In genomic region chr12:40458977-40459376, GRCm38 (mm10) we compare ENCODE assay signal across 11 mouse cellular contexts. TPM values are rescaled to one million over a fixed set of nuclear protein-coding genes. Genes with fewer than 3 reads are reported as not detected.
DNase-seq lines count a peak whose midpoint lies in the region; ATAC-seq and TF ChIP-seq lines count a peak whose summit lies in the region.
"Had no signal": no experiment of that assay in that cellular context is flagged by ENCODE, and none has a peak within 500 bp of the region (broad histone marks: within the 10 kb centered on the region; RNA-seq: fewer than 3 reads in every experiment).

No protein-coding gene starts in this region.

- H3K27ac ChIP-seq in ES-E14 (ENCODE audit: insufficient read depth, low read depth, low read length, poor library complexity, severe bottlenecking) = no peak overlapping the region
- no peak overlapping the region for H3K27ac ChIP-seq in intestine, embryonic 15.5 days
- H3K27ac ChIP-seq in lung, embryonic 15.5 days = no peak overlapping the region
- no peak overlapping the region for H3K27ac ChIP-seq in forebrain, embryonic 12.5 days
- no peak overlapping the region for H3K27ac ChIP-seq in forebrain, embryonic 14.5 days (ENCODE audit: low read depth, low read length)
- H3K27ac ChIP-seq: hindbrain, embryonic 12.5 days; neural tube, embryonic 12.5 days had no signal

- H3K4me2 ChIP-seq in intestine, embryonic 15.5 days (replicated peaks) = no peak overlapping the region
- no peak overlapping the region for H3K4me2 ChIP-seq in lung, embryonic 15.5 days
- H3K4me2 ChIP-seq in forebrain, embryonic 12.5 days = no peak overlapping the region
- no peak overlapping the region for H3K4me2 ChIP-seq in forebrain, embryonic 14.5 days (ENCODE audit: low read length)
- H3K4me2 ChIP-seq: hindbrain, embryonic 12.5 days; neural tube, embryonic 12.5 days had no signal

- H3K4me1 ChIP-seq in ES-E14 (ENCODE audit: control insufficient read depth in 2 of 2, insufficient read depth in 2 of 2, low read length in 2 of 2, poor library complexity in 1 of 2) = peaks cover 6 to 7% of the 10 kb centered on the region in 2 experiments; a peak in 3 of 4 replicates
- H3K4me1 ChIP-seq in intestine, embryonic 15.5 days (replicated peaks) = 0 out of 2 replicates have a peak, but pooled peaks cover 3% of the 10 kb centered on the region
- H3K4me1 ChIP-seq in lung, embryonic 15.5 days = peaks cover 21% of the 10 kb centered on the region; the same call in 1 of the 2 replicates
- H3K4me1 ChIP-seq in forebrain, embryonic 12.5 days = peaks cover 9% of the 10 kb centered on the region
- H3K4me1 ChIP-seq in forebrain, embryonic 14.5 days (ENCODE audit: control insufficient read depth, insufficient read depth, low read length) = peaks cover 5% of the 10 kb centered on the region; the same call in 1 of the 2 replicates

- H3K4me3 ChIP-seq in ES-E14 (ENCODE audit: insufficient read depth in 1 of 2, low read depth in 1 of 2, low read length in 2 of 2, poor library complexity in 1 of 2, severe bottlenecking in 1 of 2) = no peak overlapping the region
- no peak overlapping the region for H3K4me3 ChIP-seq in intestine, embryonic 15.5 days (replicated peaks)
- no peak overlapping the region for H3K4me3 ChIP-seq in lung, embryonic 15.5 days
- H3K4me3 ChIP-seq in forebrain, embryonic 12.5 days (replicated peaks) = no peak overlapping the region
- no peak overlapping the region for H3K4me3 ChIP-seq in forebrain, embryonic 14.5 days (ENCODE audit: low read depth, low read length)
- H3K4me3 ChIP-seq: hindbrain, embryonic 12.5 days; neural tube, embryonic 12.5 days had no signal

- no peaks in the 10 kb centered on the region for H3K36me3 ChIP-seq in ES-E14 (ENCODE audit: control insufficient read depth, insufficient read depth, low read length, poor library complexity, severe bottlenecking)
- H3K36me3 ChIP-seq in intestine, embryonic 15.5 days = no peaks in the 10 kb centered on the region
- no peaks in the 10 kb centered on the region for H3K36me3 ChIP-seq in lung, embryonic 15.5 days
- H3K36me3 ChIP-seq in forebrain, embryonic 12.5 days (replicated peaks) = no peaks in the 10 kb centered on the region
- no peaks in the 10 kb centered on the region for H3K36me3 ChIP-seq in forebrain, embryonic 14.5 days (ENCODE audit: control insufficient read depth, insufficient read depth, low read length)
- H3K36me3 ChIP-seq: hindbrain, embryonic 12.5 days; neural tube, embryonic 12.5 days had no signal

- H3K9ac ChIP-seq in ES-E14 (ENCODE audit: insufficient read depth, low read depth, low read length, poor library complexity, severe bottlenecking) = no peak overlapping the region
- no peak overlapping the region for H3K9ac ChIP-seq in intestine, embryonic 15.5 days
- no peak overlapping the region for H3K9ac ChIP-seq in lung, embryonic 15.5 days
- H3K9ac ChIP-seq in forebrain, embryonic 12.5 days = no peak overlapping the region
- no peak overlapping the region for H3K9ac ChIP-seq in forebrain, embryonic 14.5 days (ENCODE audit: low read length)
- H3K9ac ChIP-seq: hindbrain, embryonic 12.5 days; neural tube, embryonic 12.5 days had no signal

- in situ Hi-C loops in ES-E14 (cut with MboI; ENCODE audit: low sequenced_read_pairs in 2 of 2, unreplicated experiment in 2 of 2) = no loop called here

- ATAC-seq in intestine, embryonic 15.5 days = peak; percentile 61
- ATAC-seq in lung, embryonic 15.5 days (ENCODE audit: borderline replicate concordance, extremely low read depth, low FRiP score, low TSS enrichment) = peak; percentile 57
- no peak for ATAC-seq in forebrain, embryonic 12.5 days (ENCODE audit: low FRiP score)
- no peak for ATAC-seq in forebrain, embryonic 14.5 days

- no peak for DNase-seq in ES-E14 (ENCODE audit: low read depth, low spot score)
- DNase-seq in adrenal gland, postnatal 14 days = peak; percentile 51
- no peak for DNase-seq in layer of hippocampus, postnatal 36 days
- DNase-seq in forebrain, embryonic 14.5 days (ENCODE audit: low spot score) = no peak
- DNase-seq: left cerebral cortex, postnatal 4 days; thymus, postnatal 4 days had no signal

- H3K27me3 ChIP-seq in intestine, embryonic 15.5 days (replicated peaks) = no peaks in the 10 kb centered on the region
- no peaks in the 10 kb centered on the region for H3K27me3 ChIP-seq in lung, embryonic 15.5 days
- no peaks in the 10 kb centered on the region for H3K27me3 ChIP-seq in forebrain, embryonic 12.5 days
- no peaks in the 10 kb centered on the region for H3K27me3 ChIP-seq in forebrain, embryonic 14.5 days (replicated peaks; ENCODE audit: control insufficient read depth, insufficient read depth, low read length)
- H3K27me3 ChIP-seq: hindbrain, embryonic 12.5 days; neural tube, embryonic 12.5 days had no signal

- WGBS in intestine, embryonic 15.5 days = 56% methylated on average over 3 of the region's 3 CpGs
- WGBS in lung, embryonic 15.5 days = 48% methylated on average over 3 of the region's 3 CpGs
- 65% methylated on average over 3 of the region's 3 CpGs for WGBS in forebrain, embryonic 12.5 days
- WGBS in forebrain, embryonic 14.5 days = 72% methylated on average over 3 of the region's 3 CpGs

- H3K9me3 ChIP-seq in ES-E14 (ENCODE audit: control insufficient read depth, insufficient read depth, low read depth, low read length) = no peaks in the 10 kb centered on the region
- H3K9me3 ChIP-seq in intestine, embryonic 15.5 days = no peaks in the 10 kb centered on the region
- H3K9me3 ChIP-seq in lung, embryonic 15.5 days = no peaks in the 10 kb centered on the region
- no peaks in the 10 kb centered on the region for H3K9me3 ChIP-seq in forebrain, embryonic 12.5 days
- no peaks in the 10 kb centered on the region for H3K9me3 ChIP-seq in forebrain, embryonic 14.5 days (replicated peaks; ENCODE audit: control insufficient read depth, low read length)
- H3K9me3 ChIP-seq: hindbrain, embryonic 12.5 days; neural tube, embryonic 12.5 days had no signal

TF ChIP-seq in ES-E14, 5 proteins besides CTCF, POLR2A, EP300 and RAD21:
- no peak for TF ChIP-seq CHD2 (IDR thresholded peaks at IDR 0.05; ENCODE audit: low read depth, low read length)
- TF ChIP-seq ZNF384 (IDR thresholded peaks at IDR 0.05; ENCODE audit: low read depth, low read length) = 0 out of 2 replicates have a peak, but pooled peaks have one; percentile 13
TF ChIP-seq in ES-E14: peak in this region for 1.

RNA-seq across cellular contexts. Expression of gene Dock4, which starts 13.2 kb away (rescaled TPM):
- 7.9 and 9.4 TPM in 2 replicates for total RNA-seq in ES-E14 (2012; rRNA removed)
- total RNA-seq in adrenal gland, postnatal 14 days (2021) = 19.7 and 19.9 TPM in 2 replicates
- 5.7 and 7.1 TPM in 2 replicates for polyA plus RNA-seq in intestine, embryonic 15.5 days (2015; fragmentation: Nextera tagmentation; extraction: Ambion mirVana)
- 23.2 and 28.0 TPM in 2 replicates for polyA plus RNA-seq in lung, embryonic 15.5 days (2015; fragmentation: Nextera tagmentation; extraction: Ambion mirVana)
- 25.9 and 32.7 TPM in 2 replicates for polyA plus RNA-seq in forebrain, embryonic 12.5 days (2016; fragmentation: Nextera tagmentation; extraction: Ambion mirVana)
- 100 to 1,000 TPM; 237 to 255 TPM for total RNA-seq in layer of hippocampus, postnatal 36 days (2021)
- polyA plus RNA-seq in forebrain, embryonic 14.5 days (2014; fragmentation: Nextera tagmentation; extraction: Ambion mirVana) = 9.7 and 16.9 TPM in 2 replicates

RNA-seq across cellular contexts. Expression of gene Zfp277, which starts 13.3 kb away (rescaled TPM):
- 19.2 and 21.9 TPM in 2 replicates for total RNA-seq in ES-E14 (2012; rRNA removed)
- total RNA-seq in adrenal gland, postnatal 14 days (2021) = 15.4 and 18.0 TPM in 2 replicates
- 31.4 and 34.3 TPM in 2 replicates for polyA plus RNA-seq in intestine, embryonic 15.5 days (2015; fragmentation: Nextera tagmentation; extraction: Ambion mirVana)
- polyA plus RNA-seq in lung, embryonic 15.5 days (2015; fragmentation: Nextera tagmentation; extraction: Ambion mirVana) = 41.5 and 43.8 TPM in 2 replicates
- 29.7 and 29.8 TPM in 2 replicates for polyA plus RNA-seq in forebrain, embryonic 12.5 days (2016; fragmentation: Nextera tagmentation; extraction: Ambion mirVana)
- total RNA-seq in layer of hippocampus, postnatal 36 days (2021) = 10 to 100 TPM; 24.5 to 27.7 TPM
- 32.5 and 37.6 TPM in 2 replicates for polyA plus RNA-seq in forebrain, embryonic 14.5 days (2014; fragmentation: Nextera tagmentation; extraction: Ambion mirVana)

Comparison
In these comparisons a context has a peak if more than half of its experiments do, and no peak if none do; other contexts are left out.
1. ATAC-seq: peak in intestine, embryonic 15.5 days (single experiment) and lung, embryonic 15.5 days (single experiment); none in forebrain, embryonic 12.5 days (single experiment) and forebrain, embryonic 14.5 days (single experiment).